Mouse (Mus musculus) CD4-positive, CD25-positive, alpha-beta regulatory T cell, adult 2 months (primary cell): ENCODE data around the gene Sec1.
A peak's percentile ranks its signal among the peaks of the same experiment; 100 is the strongest.

Source experiments
- DNase-seq: peaks from one replicate; pipeline ENCODE4 v3.0.0-alpha.2; 2012; ENCODE audit warnings: low read depth, low spot score

Gene Sec1

DNA sequence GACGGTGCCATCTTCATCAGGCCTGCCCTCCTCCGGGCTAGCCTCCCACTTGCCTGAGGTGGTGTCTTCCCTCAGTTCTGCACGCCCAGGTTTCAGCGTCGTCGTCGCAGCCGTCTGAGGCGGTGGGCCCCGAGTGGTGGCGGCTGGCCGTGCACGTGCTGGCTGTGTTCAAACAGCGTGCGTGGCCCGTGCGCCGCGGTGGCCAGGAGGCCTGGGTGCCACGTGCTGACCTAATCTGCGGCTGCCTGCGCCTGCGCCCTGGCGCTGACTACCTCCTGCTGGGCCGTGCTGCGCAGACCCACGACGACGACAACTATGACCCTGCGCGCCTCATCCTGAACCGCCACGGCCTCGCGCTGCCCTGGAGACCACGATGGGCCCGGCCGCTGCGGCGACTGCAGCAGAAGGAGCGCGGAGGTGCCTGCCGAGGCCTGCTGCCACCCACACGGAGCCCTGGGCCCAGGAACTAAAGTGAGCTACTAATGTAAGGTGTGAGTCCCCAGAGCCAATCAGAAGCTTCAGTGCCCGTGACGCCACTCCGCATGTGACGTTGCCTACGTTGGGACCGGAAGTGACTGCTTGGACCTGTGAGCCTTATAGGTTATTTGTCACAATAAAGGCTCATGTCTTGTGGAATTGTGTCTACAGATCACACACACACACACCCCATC is at the start of gene Sec1:
Sec1 (minus strand) TSS at position 482 of the 671 bp plus-strand sequence.
- DNase-seq: peak; percentile 3

DNA sequence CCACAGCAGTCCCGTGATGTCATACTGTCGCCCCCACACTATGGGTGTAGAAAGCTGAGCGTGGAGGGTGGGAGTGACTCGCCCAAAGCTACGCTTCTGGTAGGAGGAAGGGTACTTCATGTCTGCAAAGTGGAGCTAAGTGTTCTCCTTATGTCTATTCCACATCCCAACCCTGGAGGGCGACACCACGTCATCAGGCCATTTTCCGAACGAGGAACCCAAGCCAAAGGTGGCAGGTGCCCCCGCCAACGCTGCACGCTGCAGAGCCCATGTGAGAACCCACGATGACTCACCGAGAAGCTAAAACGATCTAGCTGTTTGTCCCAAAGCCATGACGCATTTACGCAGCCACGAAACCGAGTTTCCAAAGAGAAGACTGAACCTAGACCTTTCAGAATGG is 48.1 kb upstream of the Sec1 start:
- DNase-seq: peak; percentile 86

DNA sequence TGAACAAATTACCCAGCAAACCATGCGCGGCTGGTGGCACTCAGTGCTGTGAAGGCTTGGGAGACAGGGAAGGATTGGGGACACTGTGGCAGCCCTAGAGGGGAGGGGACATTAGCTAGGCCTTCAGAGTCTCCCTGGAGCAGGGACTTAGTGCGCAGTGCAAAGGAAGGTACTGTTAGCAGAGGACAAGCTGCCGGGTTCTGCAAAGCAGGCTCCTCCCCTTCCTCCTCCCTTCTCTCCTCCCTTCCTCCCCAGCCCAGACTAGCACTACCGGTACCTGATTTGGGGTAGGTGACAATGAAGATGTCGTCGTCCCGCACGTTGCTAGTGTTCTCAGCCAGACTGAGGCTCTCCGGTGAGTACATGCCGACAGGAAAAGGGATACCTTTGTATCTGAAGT is 47.6 kb upstream of the Sec1 start:
- peak; percentile 88 for DNase-seq

DNA sequence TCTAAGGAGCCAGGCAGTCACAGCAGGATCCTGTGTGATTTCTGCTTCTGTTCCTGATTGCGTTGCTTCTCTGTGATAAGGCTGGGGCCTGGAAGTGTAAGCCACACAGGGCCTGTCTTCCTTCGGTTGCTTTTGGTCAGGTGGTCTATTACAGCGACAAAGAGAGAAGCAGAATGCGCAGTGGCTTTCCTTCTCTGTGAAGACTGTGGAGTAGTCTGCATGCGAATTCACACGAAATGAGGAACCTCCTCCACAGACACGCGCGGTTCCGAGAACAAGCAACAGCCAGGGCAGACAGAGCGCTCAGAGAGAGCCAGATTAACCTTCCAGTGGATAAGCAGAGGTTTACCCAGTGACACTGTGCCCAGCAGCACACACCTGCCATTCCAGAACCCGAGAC is 47.1 kb upstream of the Sec1 start:
- DNase-seq: no peak

DNA sequence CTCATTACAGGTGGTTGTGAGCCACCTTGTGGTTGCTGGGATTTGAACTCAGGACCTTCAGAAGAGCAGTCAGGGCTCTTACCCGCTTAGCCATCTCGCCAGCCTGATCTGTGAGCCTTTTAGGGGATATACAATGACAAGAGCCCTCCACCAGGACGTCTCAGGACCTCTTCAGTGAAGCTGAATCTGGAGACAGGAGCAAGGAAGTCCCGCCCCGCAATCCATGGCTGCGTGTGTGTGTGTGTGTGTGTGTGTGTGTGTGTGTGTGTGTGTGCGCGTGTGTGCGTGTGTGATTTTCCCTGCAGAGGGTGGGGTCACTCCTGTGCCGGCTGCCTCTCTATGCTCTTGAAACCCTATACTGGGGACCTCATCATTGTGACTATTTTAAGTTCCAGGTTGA is 45.6 kb upstream of the Sec1 start:
- peak; percentile 47 for DNase-seq

DNA sequence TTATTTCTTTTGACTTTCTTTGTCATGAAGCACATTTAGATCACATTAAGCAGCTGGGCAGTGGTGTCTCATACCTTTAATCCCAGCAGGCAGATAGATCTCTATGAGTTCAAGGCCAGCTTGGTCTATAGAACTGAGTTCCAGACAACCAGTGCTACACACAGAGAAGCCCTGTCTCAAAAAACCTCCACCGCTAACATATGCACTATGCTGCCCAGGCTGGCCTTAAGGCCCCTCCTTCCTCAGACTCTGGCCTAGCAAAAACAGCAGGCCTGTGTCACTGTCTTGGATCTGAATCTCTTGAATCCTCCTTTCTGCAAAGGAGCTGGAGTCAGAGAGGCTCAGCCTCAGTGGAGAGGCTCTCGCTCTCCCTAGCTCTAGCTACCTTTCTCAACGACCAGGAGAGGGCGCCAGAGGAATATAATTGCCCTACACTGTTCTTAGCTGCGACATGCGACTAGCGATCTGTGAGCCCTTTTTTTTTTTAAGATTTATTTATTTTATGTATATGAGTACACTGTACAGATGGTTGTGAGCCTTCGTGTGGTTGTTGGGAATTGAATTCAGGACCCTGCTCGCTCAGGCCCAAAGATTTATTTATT is 45.1 kb upstream of the Sec1 start:
- DNase-seq: peak; percentile 96

DNA sequence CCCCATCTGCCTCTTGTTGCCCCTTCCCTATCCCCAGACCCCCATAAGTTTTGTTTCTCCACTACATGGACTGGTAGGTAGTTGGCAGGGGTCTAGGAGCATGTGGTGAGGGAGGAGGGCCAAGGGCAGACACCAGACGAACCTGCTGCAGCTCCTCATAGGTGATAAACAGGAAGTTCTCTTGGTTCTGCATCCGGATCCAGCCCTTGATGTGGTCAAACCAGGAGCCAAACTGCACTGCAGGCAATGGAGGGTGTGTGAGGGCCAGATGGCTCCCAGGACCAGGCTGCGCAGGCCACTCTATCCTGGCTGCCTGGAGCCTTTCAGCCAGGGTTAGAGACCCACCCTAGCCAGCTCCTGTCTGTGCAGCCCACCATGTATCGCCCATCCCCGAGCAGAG is 39.3 kb upstream of the Sec1 start:
- DNase-seq: peak; percentile 86

DNA sequence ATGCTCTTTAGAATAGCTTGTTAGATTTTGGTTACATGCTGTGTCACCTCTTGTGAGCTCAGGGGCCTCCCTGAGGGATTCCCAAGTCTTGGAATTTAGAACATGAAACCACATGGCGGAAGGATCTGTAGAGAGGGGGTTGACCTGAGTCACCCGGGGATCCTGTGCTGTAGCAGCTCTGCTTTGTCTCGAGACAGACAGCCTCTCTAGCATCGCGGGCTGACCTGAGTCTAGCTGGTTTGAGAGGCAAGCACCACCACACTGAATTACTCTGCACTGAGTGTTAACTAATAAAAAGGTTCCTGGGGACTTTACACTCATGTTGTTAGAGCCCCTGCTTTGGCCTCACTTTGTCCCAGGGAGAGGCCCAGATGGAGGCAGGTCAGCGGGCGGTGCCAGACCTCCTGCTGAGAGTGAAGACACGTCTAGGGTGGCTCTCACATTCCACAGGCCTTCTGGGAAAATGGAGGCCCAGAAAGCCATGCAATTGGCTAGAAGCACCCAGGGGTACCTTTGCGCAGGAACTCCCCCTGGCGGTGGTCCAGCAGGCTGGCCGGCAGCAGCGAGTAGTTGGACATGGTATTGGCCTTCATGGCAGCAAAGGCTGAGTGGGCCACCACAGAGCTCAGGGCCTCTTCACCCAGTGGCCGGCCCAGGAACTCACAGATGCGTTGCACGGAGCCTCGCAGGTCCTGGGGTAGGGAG is 36.7 kb upstream of the Sec1 start:
- DNase-seq: peak; percentile 58

DNA sequence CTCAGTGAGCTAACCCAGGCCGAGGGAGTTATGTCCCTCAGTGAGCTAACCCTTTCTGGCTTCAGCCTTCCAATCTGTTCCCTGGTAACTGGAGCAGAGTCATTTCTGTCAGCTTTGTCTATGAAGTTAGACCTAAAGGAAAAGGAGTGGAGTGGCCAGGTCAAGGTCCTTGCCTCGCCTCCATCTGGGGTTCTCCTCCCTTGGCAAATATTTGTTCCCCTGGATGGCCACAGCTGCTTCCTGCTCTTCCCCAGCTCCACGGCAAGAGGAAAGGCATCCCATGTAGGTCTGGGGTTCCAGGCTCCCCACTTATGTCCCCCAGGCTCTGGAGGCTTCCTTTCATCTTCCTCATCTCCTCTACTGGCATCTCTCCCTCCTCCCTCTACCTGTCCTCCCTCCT is 33.4 kb upstream of the Sec1 start:
- DNase-seq: no peak

DNA sequence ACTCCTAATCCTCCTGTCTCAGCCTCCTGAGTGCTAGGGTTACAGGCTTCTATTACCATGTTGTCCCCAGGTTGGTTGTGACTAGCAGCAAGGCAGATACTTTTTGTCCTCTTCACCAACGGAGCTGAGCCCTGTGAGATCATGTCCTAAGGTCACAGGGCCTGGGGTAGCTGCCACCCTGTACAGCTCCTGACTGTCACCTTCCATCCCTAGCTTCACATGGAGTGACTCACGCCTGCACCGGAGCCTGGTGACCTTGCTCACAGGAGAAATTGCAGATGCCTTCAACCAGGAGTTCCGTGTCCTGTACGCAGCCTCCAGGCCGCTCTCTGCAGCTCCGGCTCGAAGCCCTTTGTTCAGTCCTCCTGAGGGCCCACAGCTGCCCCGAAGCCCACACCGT is 32.2 kb upstream of the Sec1 start:
- no peak for DNase-seq

DNA sequence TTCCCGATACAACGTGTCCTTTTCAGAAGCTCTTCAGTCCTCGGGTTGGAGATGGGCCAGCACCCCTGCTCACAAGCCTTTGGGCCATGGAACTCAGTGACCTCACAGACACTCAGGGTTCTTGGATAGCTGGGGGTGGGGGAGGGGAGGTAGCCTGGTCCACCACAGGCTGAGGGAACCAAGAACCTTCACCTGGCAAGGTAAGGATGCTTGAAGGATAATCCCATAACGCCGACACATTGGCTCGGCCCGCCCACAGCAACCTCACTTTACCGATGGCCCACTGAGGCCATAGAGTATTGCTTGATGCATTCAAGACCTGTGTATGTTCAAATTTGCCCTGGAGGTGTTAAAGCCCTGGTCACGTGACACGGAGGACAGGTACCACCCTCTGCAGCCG is 31.5 kb upstream of the Sec1 start, which contains the start of gene Spaca4:
Spaca4 (minus strand) TSS at position 101 of the 400 bp plus-strand sequence.
- DNase-seq: no peak

DNA sequence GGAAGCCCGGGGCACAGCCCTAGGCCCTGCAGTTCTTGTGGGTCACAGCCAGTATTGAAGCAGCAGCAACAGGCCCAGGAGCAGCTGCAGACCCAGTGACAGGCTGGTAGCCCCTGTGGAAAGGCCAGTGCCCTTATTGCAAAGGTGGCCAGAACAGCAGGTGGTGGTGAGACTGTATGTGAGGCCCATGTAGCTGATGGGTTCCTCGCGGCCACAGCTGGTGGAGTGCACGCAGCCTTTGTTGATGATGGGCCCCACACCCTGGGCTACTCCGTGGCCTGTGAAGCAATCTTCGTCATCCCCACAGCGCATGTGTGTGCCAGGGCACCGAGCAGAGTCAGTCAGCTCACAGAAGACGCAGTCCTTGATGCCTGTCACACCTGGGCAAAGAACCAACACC is 30.9 kb upstream of the Sec1 start:
- no peak for DNase-seq

DNA sequence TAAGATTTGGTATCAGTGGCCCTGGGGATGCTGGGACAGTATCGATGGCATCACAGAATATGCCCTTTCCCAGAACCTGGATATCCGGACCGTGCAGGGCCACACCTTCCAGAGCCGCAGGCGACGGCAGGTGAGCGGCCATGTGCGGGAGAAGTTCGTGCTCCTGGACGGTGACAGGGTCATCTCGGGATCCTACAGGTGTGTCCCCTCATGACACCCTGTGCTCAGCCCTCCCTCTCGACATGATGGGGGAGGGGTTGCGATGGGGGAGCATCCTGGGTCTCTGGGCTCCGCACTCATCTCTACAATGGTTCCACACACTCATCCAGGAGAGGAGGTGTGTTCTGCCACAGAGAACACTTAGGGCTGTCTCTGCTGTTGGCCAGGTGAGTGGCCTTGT is 29.6 kb upstream of the Sec1 start:
- no peak for DNase-seq

DNA sequence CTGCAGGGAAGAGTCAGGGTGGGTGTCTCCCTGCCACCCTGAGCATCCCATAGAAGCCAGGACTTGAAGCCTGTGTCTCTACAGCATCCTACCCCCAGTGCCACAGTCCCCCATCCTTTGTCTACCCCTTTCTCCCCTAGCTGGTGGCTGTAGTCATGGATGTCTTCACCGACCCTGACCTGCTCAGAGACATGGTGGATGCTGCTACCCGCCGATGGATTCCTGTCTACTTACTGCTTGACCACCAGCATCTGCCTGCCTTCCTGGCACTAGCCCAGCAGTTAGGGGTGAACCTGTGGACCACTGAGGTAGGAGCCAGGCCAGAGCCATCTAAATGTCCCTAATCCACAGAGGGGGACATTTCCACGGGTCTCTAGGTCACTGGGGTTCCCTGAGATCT is 29.1 kb upstream of the Sec1 start:
- DNase-seq: no peak

DNA sequence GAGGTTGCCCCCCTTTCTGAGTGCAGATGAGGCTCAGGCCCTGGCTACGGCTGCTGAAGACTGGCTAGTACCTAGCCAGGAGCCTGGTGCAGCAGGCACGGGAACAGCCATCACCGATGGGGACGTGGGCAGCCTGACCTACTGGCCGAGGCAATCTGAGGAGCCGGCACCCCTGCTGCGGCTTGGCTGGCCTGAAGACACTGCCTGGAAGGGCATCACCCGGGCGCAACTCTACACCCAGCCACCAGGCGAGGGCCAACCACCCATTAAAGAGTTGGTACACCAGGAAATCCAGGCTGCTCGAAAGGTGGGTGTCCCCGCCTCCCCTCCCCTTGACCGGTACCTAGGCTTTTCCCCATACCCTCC is 28.1 kb upstream of the Sec1 start:
- DNase-seq: no peak

DNA sequence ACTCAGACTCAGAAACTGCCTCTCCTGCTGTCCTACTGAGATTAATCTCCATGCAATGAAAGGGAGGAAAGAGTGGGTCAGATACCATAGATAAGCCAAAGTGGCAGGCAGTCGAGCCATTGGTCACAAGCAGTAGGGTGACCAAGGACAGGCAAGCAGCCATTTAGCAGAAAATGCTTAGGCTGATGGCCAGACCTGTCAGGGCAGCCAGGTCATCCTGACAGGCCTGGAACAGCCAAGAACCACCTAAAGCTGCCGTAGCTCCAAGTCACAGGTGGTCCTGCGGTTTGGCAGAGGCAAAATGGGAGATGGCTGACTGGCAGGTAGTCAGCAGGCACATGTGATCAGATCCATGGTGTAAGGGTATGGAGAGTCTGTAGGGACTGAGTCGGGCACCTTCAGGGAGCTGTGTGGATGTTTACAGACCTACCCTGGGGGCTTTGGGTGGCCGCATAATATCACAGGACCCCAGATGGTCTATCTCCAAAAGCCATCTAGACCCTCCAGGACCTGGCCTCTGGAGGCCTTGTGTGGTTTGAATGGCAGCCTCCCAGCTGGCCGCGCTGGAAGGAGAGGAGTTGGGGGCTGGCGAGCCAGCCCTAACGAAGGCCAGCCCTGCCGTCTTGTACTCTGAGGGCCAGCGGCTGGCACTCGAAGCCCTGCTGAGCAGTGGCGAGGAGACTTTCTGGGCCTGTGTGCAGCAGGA is 27.6 kb upstream of the Sec1 start:
- no peak for DNase-seq

DNA sequence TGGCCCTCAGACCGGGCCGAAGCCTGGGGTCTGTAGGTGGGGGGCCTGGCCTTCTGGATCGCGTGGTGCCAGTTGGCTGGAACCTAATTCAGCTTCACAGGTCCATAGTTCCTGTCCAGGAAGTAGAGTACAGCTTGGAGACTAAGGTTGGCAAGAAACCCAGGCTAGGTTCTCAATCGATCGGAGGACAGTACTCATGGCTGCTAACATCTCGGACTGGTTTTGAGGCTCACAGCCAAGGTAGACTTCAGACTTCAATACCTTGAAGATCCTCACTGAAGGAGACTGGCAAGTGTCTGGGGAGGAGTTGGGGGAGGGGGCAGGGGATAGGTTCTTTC is 27.0 kb upstream of the Sec1 start:
- DNase-seq: no peak

DNA sequence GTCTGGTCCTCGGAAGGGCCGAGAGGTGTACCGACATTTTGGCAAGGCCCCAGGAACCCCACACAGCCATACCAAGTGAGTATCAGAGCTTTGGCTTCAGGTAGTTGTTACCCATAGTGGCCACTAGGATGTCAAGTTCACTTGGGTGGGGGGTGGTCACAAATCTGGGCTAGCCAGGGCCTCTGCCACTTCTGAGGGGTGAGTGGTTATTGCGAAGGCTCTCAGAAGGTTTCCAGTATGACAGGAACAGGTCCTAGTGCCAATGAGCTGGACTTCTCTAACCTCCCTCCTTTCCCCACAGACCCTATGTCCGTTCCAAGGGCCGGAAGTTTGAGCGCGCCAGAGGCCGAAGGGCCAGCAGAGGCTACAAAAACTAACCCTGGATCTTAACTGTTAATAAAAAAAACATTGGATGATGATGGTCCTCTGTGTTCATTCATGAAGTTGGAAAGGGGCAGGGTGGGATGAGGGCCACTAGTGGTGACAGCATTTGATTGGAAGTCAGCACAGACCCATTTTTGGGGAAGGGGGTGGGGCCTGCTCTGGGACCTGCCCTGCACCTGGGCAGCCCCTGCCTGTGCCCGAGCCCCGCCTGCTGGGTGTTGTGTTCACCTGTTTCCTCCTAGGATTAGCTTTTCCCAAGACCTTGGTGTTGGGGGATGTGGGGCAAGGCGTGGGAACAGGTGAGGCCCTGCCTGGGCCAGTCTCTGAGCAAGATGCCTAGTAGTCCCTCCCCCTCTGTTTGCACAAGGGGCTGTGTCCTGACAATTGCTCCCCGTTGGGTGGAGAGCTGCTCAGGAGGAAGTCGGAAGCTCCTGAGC is 26.4 kb upstream of the Sec1 start, which contains the start of gene Fam83e:
Fam83e (plus strand) TSS at position 800 of the 821 bp plus-strand sequence.
- peak; percentile 38 for DNase-seq

DNA sequence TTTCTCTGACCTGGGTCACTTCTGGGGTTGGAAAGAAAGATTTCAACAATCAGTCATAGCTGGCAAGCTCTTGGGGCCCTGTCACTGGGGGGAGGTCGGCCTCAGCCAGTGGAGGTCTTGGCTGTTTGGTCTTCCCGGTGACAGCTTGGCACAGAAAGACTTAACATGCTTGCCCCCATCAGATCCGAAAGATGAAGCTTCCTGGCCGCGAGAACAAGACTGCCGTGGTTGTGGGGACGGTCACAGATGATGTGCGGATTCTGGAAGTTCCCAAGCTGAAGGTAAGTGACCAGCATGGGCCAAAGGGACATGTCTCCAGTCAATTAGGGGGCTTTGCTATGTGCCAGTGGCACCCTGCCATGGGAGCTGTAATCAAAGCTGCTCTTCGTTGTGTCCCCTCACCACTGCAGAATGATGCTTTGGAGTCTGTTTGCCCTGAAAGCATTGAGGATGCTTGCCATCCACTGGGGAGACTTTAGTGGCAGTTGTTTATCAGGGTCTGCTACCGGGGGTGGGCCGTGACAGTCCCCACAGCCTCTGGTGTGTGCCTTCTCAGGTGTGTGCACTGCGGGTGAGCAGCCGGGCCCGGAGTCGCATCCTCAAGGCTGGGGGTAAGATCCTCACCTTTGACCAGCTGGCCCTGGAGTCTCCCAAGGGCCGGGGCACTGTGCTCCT is 25.7 kb upstream of the Sec1 start:
- no peak for DNase-seq

DNA sequence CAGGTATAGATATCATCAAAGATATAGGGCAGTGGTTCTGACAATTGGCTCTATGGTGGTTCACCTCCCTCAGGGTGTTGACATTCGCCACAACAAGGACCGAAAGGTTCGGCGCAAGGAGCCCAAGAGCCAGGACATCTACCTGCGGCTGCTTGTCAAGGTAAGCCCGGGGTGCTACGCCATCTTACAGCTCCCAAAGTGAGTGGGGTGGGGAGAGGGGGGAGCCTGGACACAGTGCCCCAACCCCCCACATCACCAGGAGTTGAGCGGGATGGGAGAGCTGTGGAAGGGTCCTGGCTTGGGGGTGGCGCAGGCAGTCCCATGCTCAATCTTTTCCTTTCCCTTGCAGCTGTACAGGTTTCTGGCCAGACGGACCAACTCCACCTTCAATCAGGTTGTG is 25.0 kb upstream of the Sec1 start:
- DNase-seq: no peak

DNA sequence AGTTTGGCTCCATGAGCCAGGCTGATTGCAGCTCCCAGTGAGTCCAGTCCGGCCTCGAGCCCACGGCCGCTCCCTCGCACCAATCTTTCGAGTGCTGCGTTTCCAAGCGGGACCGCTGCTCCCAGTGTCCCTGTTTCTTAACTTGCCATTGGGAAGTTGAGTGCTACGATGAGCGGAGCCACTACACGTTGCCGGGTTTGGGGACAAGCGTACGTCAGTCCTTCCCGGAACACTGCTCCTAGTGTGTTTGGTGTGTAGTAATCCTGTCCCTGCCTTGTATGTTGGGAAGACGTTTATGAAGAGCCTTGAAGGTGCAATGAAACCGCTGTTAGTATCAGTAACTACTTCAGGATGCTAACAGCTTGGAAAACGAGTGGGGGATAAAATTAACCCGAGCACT is 24.1 kb upstream of the Sec1 start:
- DNase-seq: no peak
